ENCODE assay signal across 11 mouse cellular contexts in genomic region chr15:97001886-97002285, GRCm38 (mm10). TPM values are rescaled to one million over a fixed set of nuclear protein-coding genes. Genes with fewer than 3 reads are reported as not detected.
DNase-seq lines count a peak whose midpoint lies in the region; ATAC-seq and TF ChIP-seq lines count a peak whose summit lies in the region.
"Had no signal": no experiment of that assay in that cellular context is flagged by ENCODE, and none has a peak within 500 bp of the region (broad histone marks: within the 10 kb centered on the region; RNA-seq: fewer than 3 reads in every experiment).

No protein-coding gene starts in this region.

- intact Hi-C loops in heart, postnatal 10 days (cut with DNase I): loop anchor here (5.0 kb wide), 2 partner anchors 50 to 100 kb away; no protein-coding TSS in a partner anchor
- intact Hi-C loops in gastrocnemius, postnatal 14 days (cut with DNase I; ENCODE audit: low total_unique reads): no loop called here

- no peaks in the 10 kb centered on the region for H3K27me3 ChIP-seq in heart, embryonic 12.5 days (replicated peaks)
- no peaks in the 10 kb centered on the region for H3K27me3 ChIP-seq in lung, embryonic 15.5 days

- no peaks in the 10 kb centered on the region for H3K9me3 ChIP-seq in heart, embryonic 12.5 days (replicated peaks)
- H3K9me3 ChIP-seq in lung, embryonic 15.5 days: no peaks in the 10 kb centered on the region

- no peak for TF ChIP-seq CTCF in lung, adult 2 months (IDR thresholded peaks at IDR 0.05; ENCODE audit: insufficient read depth, low read length)

- H3K36me3 ChIP-seq in heart, embryonic 12.5 days: peaks cover 50% of the 10 kb centered on the region
- H3K36me3 ChIP-seq in lung, embryonic 15.5 days: peaks cover 4% of the 10 kb centered on the region; the same call in 1 of the 2 replicates

- H3K27ac ChIP-seq in heart, embryonic 12.5 days (ENCODE audit: poor library complexity, severe bottlenecking): peak overlapping the region; percentile 84
- peak overlapping the region; percentile 90 for H3K27ac ChIP-seq in lung, embryonic 15.5 days

- no peak for TF ChIP-seq POLR2A in lung, adult 2 months (IDR thresholded peaks at IDR 0.05; ENCODE audit: borderline replicate concordance, extremely low read depth, low read depth, low read length)

- H3K4me2 ChIP-seq in heart, embryonic 12.5 days: no peak overlapping the region
- H3K4me2 ChIP-seq in lung, embryonic 15.5 days: no peak overlapping the region

- H3K9ac ChIP-seq in heart, embryonic 12.5 days: peak overlapping the region; percentile 56; the same call in 1 of the 2 replicates
- no peak overlapping the region for H3K9ac ChIP-seq in lung, embryonic 15.5 days

- 63% methylated on average over 7 of the region's 7 CpGs for WGBS in heart, embryonic 12.5 days
- WGBS in lung, embryonic 15.5 days: 65% methylated on average over 7 of the region's 7 CpGs
- WGBS in lung, adult 2 months: 77% methylated on average over 7 of the region's 7 CpGs

- no peak overlapping the region for H3K4me3 ChIP-seq in heart, embryonic 12.5 days
- H3K4me3 ChIP-seq in lung, embryonic 15.5 days: no peak overlapping the region
- no peak overlapping the region for H3K4me3 ChIP-seq in lung, adult 2 months (replicated peaks; ENCODE audit: extremely low read depth, low read depth, low read length)

- no peak for ATAC-seq in heart, embryonic 12.5 days (ENCODE audit: insufficient number of reproducible peaks, low FRiP score)
- no peak for ATAC-seq in lung, embryonic 15.5 days (ENCODE audit: borderline replicate concordance, extremely low read depth, low FRiP score, low TSS enrichment)
- no peak for ATAC-seq in CD4-positive, CD25-positive, alpha-beta regulatory T cell, adult 4 months
- ATAC-seq: forebrain, embryonic 16.5 days had no signal

- peaks cover 56% of the 10 kb centered on the region for H3K4me1 ChIP-seq in heart, embryonic 12.5 days (replicated peaks)
- H3K4me1 ChIP-seq in lung, embryonic 15.5 days: peaks cover 43% of the 10 kb centered on the region
- peaks cover 12% of the 10 kb centered on the region for H3K4me1 ChIP-seq in lung, adult 2 months (ENCODE audit: control insufficient read depth, insufficient read depth, low read length)

- DNase-seq in heart, adult 8-10 months (ENCODE audit: low spot score): no peak
- no peak for DNase-seq in lung, adult 2 months
- peak; percentile 63 to 71 for DNase-seq in heart, postnatal 10 days
- DNase-seq in right cerebral cortex, adult 2 months (ENCODE audit: low spot score in 2 of 2): peak; percentile 21 to 25
- DNase-seq in gastrocnemius, postnatal 14 days: no peak
- DNase-seq: cerebellum, adult 11-12 months; thymus, adult 2 months had no signal

RNA-seq across cellular contexts. Expression of gene Slc38a4, which starts 53.9 kb away (rescaled TPM):
- polyA plus RNA-seq in heart, embryonic 12.5 days (2016; fragmentation: Nextera tagmentation; extraction: Ambion mirVana): 159 and 174 TPM in 2 replicates
- total RNA-seq in heart, adult 8-10 months (2022): 1 to 10 TPM; 3.0 to 5.3 (median 3.7) TPM
- 70.0 and 74.0 TPM in 2 replicates for polyA plus RNA-seq in lung, embryonic 15.5 days (2015; fragmentation: Nextera tagmentation; extraction: Ambion mirVana)
- 5.8 and 6.7 TPM in 2 replicates for polyA plus RNA-seq in lung, adult 2 months (2012; rRNA removed)
- total RNA-seq in heart, postnatal 10 days (2021): 10 to 100 TPM; 61.5 to 61.8 TPM
- 100 to 1,000 TPM; 171 to 183 TPM for total RNA-seq in gastrocnemius, postnatal 14 days (2021)
- not detected for polyA plus RNA-seq in CD4-positive, CD25-positive, alpha-beta regulatory T cell, adult 4 months (2017; shearing (Covaris generic))

Comparison
In these comparisons a context has a peak if more than half of its experiments do, and no peak if none do; other contexts are left out.
1. DNase-seq: peak in heart, postnatal 10 days (2 of 2) and right cerebral cortex, adult 2 months (2 of 2); none in heart, adult 8-10 months (single experiment), lung, adult 2 months (single experiment) and gastrocnemius, postnatal 14 days (single experiment).